Mouse (Mus musculus) activated CD4-positive, CD25-positive, alpha-beta regulatory T cell, adult 4 months (primary cell): Measurements from ENCODE around the gene Pnpo. TPM values are rescaled to one million over a fixed set of nuclear protein-coding genes. Genes with fewer than 3 reads are reported as not detected.

Source experiments
- ATAC-seq: one replicate; pipeline ENCODE4 v1.8.0; 2017
- polyA plus RNA-seq, 2 experiments: library from polyadenylated mRNA; unstranded; fragments of 100-300 nt; shearing (Covaris generic); gene quantifications; one replicate each; pipeline ENCODE4 v1.2.1; 2017

Pnpo gene
- polyA plus RNA-seq, 2 experiments from 2014 or later = 25.6 to 33.4 TPM

DNA sequence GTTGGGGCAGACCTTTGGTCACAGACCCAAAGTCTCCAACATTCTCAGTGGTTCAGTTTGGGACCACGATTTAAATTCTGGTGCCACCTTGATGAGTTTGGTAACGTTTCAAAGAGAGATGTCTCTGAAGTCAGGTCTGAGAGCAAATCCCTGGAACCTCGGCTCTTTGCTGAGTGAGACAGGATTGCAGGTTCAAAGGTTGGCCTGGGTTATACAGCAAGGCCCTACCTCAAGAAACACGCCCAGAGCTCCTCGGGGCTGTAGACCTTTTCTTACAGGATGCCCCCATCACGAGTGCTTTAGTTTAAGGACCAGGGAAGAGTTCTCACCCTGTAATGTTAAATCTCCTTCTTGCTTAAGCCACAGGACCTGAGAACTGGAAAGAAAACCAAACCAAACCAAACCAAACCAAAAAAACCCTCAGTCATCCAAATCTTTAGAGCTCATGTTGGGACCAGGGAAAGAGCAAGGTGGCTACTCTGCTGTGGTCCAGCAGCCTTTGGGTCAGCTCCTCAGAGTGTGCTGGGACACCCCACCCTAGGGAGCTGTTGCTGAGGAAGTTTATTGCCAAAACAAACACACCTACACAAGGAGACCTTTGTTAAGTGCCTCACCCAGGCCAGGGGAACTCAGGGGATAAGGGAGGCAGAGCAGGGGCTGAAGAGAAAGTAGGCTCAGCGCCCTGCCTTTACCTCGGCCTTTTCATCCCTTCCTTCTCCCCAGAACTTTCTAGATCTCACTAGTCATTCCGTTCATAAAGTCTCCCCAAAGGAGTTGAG is 7.7 kb downstream of the Pnpo start:
- no peak for ATAC-seq

DNA sequence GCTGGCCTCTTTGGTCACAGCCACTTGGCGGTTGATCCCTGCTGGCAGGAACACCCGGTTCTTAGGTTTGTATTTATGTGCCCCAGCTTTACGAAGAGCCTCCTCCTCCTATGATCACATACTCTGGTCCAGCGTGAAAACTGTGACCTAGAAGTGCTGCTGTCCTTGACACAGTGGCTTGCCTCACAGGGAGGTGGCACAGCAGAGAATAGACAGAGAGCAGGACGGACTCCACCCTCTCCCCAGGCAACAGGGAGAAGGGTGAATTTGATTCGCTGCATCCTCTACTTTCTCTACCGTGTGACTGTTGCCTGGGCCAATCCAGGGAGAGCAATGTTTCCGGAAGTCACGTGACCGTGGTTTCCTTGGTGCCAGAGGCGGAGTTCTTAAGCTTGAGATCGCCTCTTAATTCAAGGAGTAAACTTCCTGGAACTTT is 8.8 kb downstream of the Pnpo start:
- ATAC-seq = no peak

DNA sequence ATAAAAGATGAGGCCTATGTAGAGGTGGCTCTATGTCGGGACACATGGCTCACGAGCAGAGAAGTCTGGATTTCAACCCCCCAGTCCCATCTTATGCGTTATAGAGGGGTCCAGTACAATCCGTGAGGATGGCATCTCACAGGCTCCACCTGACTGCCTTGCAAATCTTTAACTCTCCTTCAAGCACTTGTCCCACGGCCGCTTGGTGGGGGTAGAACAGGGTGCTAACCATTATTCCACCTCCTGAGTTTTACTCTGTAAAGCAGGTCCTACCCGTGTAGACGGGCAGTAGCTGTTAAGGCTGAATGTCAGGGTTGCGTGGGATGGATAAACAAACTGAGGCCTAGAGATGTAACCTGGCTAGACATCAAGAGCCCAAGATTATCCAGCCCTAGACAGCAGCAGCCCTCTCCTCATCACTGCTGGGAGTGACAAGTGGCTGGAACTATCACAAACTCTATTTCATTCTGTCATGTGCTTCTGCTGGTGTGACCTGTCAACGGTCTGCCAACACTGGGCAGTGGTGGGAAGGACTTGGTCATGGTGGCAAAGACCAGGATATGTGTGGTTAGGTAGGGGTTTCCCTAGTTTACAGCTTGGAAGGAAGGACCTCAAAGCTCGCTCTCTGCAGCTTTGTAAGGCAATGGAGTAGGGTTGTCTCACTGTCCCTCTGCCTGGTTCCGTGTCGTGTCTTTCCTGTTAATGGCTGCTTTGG is 10.1 kb downstream of the Pnpo start:
- ATAC-seq = no peak

DNA sequence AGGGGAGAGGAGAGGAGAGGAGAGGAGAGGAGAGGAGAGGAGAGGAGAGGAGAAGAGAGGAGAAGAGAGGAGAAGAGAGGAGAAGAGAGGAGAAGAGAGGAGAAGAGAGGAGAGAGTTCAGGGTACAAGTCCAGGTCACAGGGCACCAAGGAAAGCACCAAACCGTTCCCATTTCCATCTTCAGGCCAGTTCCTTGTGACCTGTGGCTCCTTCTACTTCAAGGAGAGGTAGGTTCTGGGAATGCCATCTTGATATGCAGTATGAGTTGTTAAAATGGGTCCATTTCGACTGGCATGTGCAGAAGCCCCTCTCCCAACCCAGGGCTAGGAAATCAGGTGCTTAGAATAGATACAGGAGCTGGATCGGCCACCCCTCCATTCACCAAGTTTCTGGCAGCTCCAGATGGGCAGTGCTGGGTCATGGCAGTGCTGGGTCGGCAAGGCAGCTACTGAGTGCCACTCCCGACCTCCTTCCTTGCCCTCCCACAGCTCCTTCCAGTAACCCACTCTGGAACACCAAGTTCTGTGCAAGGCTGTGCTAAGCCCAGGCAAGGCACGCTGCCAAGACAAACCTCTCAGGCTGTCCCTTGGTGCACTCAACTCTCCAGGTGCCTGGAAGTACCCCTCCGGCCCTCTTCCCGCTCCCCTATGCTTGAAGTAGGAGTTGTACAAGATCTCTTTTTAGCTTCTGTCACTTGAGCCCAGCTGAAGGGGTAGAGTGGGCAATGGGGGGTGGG is 12.3 kb downstream of the Pnpo start:
- no peak for ATAC-seq

DNA sequence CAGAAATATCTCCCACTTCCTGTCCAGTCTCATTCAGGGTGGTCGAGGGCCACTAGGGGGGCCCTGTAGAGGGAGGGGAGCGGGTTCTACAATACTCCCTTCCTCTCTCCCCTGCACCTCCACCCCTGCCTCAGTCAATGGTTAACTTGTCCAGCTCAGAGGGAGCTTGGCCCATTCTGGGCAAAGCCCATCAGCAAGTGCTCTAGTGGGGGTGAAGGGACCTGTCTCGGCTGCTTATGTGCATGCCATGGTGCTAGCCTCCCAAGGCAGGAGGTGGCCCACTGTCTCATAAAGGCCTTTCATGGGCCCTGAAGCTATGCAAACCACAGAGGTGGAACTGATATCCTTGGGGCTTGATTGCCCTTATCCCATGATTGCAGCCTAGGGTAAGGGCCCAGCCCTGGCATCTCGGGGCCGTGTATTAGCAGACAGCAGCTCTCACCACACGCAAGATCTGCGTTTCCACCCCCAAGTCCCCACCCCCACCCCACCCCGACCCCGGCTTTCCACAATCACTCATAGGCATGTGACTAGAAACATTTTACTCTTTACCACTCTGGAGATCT is 13.9 kb downstream of the Pnpo start:
- no peak for ATAC-seq

DNA sequence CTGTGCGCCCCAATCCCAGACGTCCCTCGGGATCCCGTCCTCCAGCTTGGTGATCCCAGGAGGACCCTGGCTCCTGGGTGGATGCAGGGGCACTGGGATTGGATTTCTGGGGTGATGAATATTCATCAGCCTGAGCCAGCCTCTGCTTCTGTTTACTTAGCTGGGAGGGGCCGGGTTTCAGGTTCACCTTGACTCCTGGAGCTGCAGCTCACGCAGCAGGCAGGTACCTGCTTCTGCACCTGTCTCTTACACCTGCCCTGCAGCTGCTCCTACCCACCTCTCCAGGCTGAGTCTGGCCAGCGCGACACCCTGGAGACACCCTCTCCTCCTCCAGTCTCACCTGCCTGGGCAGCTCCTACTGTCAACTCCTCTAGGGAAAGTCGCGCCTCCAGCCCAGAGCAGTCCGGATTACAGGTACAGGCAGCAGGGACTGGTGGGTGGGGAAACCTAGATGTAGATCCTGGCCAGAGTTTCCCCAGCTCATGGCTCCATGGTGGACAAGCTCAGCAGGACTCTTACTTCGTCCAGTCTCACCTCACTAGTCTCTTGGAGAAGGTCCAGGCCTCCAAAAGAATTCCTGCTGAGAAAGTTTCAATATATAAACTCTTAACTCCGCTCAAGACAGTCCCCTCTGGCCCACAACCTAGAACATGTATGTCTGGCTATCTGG is 14.6 kb downstream of the Pnpo start:
- ATAC-seq = no peak

DNA sequence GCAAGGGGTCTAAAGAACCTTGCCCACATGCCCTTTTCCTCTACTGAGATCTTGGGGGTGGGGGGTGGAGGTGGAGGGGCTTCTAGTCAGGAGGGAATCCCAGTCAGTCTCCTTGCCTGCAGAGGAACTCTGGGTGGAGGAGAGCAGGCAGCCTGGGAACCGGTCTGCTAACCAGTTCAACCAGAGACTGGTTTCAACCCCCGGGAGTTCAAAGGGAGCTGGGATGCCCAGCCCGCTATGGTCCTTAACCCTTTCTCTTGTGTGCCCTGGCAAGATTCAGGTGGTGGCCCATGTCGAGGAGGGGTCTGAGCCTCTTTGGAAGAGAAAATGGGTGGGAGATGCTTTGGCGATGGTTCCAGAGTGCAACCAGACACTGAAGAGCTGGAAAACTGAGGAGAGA is 15.1 kb downstream of the Pnpo start:
- no peak for ATAC-seq

DNA sequence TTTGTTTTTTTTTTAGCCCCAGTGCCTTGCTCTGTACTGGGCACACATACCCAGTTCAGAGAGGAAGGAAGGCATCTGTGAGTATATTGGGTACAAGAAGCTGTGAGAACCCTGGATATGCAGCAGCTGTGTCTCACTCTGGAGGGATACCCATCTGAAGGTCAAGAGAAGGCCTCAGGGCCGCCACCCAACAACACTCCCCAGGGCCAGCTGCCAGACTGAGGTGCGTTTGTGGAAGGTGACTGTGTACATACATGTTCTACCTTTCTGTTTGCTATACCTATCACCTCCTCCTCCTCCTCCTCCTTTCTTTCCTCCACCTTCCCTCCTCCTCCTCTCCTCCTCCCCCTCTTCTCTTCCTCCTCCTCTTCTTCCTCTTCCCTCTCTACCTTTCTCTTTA is 15.7 kb downstream of the Pnpo start, which contains the start of gene Prr15l:
TSS of gene Prr15l (plus strand) at position 17 of the 400 bp plus-strand sequence.
- no peak for ATAC-seq

DNA sequence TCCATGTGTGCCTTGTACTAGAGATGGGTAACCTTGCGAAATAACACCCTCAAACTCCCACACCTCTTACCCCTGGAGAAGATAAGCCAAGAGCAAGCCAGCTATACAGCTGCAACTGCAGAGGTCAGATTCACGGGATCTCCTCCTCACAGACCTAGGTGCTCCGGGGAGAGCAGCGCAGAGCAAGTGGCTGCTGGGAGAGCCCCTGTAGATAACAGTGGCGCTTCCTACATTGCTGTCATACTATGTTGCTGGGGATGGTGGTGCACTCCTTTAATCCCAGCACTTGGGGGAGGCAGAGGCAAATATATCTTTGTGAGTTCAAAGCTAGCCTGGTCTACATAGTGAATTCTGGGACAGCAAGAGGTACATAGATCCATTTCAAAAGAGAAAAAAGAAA is 17.2 kb downstream of the Pnpo start:
- no peak for ATAC-seq

DNA sequence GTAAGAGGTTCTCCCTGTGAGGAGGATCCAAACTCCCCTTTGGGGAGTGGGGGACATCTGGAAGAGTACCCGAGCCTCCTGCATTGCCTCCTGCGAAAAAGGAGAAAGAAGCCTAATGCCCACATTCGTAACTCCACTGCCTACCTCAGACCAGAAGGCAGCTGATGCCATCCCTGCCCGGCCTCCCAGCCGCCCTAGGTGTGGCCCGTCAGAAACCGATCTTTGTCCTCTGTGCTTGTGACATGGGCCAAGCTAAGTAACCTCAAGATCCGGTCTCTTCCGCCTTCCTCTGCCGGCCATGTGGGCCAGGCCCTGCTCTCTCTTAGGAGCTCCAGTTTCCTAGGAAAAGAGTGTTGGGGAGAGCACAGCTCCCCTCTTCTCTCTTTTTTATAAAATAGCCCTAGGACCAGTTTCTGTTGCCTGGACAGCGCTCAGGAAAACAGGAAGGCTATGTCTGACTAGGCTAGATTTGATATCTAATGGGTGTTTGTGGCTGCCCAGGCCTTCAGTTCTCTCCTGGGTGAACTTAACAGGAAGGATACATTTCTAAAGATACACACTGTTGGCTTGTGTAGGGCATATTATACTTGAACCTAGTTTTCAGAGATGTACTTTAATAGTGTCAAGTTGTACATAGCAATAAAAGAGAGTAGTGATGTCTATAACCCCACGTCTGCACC is 18.2 kb downstream of the Pnpo start:
- no peak for ATAC-seq

DNA sequence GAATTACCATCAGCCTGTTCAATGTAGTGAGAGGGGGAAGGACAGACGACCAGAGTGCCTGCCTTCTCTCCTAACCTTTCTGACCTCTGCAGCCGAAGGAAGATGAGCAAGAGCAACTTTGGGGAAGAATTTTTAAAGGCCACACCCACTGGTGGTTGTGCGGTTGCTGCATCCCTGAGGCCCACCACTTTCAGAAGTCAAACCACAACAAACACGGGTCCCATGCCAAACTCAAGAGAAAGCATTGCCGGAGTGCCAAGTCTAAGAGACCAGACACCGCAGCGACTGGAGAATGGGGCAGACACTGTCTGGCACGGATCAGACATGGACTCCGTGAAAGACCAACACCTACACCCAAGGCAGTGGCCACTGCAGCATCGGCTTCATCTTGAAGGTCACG is 18.9 kb downstream of the Pnpo start:
- ATAC-seq = no peak

DNA sequence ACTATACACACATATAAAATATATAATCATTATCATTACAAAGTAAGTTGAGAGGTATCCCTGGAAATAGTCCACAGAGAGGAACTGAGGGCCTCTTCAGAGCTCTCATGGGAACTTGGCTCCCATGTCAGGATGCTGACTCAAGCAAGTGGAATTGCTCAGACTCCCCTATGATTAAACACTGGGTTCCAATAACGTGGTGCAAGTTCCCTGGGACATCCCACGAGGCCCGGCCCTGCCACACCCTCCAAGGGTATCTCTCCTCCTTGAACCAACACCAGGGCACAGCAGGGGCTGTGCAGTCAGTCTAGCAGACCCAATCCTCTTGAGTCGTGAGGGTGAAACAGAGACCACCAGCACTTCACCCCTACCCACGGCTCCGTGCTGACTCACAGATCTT is 24.8 kb downstream of the Pnpo start:
- ATAC-seq = no peak

DNA sequence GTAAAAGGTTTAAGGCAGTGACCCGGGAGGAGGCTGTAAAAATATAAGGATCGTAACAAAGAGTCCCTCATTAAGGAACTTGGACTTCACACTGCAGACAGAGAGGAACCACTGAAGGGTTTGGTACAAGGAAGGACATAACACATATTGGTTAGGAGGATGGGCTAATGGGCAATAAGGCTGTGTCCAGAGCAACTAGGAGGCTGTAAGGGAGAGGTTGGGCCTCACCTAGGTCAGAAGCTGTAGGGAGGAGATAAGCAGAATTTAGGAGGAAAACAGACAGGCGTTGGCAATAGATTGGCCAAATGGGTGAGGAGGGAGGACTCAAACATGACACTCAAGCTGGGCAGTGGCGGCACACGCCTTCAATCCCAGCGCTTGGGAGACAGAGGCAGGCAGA is 26.4 kb downstream of the Pnpo start:
- ATAC-seq = no peak

DNA sequence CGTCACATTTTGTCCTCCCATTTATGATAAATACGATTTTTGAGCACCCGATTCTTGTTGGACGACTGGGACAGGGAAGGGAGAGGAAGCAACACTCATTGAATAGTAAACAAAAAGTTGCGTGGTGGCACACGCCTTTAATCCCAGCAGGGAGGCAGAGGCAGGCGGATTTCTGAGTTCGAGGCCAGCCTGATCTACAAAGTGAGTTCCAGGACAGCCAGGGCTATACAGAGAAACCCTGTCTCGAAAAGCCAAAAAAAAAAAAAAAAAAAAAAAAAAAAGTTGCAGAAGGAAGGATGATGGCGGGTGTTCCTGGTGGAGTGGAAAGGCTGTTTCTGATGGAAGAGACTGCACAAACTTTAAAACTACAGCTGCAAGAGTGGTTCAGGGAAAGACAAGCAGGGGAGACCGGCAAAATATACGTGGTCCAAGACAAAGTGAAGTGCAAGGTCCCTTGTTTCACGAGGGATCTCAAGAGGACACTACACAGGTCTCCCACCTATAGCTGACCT is 26.8 kb downstream of the Pnpo start:
- no peak for ATAC-seq

DNA sequence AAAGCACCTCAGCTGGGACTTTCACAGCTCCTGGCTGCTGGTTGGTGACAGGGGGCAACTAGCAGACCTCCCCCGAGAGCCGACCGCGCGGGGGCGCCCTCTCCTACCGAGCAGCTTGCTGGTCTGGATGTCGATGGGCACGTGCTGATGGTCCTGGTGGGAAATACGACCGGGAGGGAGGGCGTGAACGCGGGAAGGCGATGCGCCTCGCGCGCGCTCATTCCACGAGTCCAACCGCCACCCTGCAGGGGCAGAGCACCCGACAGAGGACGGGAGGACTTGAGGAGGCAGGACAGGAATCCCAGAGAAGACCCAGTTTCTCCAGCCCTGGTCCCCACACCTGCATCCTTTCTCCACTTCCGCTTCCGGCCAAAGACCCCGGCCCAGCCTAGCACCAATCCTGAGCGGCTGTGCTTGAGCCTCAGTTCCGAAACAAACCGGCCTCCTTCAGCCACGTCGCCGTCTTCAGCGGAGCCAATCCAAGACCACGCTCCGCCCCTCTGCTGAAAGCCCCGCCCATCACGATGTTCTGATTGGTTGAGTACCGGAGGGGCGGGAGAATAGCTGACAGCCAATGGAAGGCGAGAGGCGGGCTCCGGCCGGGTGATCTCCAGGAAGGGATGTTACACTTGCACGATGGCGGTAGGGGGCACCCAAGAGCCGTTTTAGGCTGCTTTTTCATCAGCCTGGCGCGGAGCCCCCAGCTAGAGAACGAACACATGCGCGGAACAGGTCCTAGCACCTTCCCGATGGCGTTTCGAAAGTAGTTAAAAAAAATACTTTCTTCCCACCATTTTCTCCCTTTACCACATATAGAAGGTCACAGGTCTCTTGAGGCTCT is 27.5 kb downstream of the Pnpo start, which contains the start of gene Cdk5rap3:
TSS of gene Cdk5rap3 (minus strand) at position 453 of the 841 bp plus-strand sequence.
- peak; percentile 97 for ATAC-seq

DNA sequence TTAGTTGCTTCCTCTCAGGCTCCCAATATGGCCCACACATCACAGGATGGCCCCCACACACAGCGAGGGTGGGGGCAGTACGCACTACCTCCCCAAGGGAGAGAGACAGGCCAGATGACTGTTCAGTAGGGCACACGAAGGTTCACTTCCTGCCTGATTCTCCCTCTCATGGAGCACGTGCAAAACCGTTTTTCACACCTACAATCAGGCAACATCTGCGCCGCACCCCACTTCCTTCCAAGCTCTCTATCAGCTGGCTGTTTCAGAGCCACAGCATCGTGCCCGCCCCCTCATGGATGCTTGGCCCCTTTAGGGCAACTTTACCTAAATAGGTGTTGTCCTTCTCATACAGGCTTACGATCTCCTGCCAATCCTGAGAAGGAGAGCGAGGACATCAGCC is 31.1 kb downstream of the Pnpo start:
- ATAC-seq = peak; percentile 18

DNA sequence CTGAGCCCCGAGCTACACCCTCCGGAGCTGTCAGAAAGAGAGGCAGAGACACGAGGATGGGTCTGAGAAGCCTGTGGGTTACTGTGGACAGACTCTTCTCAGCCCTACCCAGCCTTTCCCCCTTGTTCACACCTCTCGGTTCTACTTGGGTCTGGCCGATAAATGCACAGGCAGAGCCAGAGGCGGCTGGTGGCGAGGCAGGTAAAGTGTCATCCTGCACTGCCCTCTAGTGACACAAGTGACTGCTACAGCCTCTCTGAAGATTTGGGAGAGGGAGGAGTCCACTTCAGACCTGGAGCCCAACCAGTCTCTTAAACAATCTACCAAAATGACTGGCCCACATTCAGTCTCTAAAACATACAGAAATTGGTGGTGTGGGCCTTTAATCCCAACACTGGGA is 33.8 kb downstream of the Pnpo start:
- peak; percentile 68 for ATAC-seq

DNA sequence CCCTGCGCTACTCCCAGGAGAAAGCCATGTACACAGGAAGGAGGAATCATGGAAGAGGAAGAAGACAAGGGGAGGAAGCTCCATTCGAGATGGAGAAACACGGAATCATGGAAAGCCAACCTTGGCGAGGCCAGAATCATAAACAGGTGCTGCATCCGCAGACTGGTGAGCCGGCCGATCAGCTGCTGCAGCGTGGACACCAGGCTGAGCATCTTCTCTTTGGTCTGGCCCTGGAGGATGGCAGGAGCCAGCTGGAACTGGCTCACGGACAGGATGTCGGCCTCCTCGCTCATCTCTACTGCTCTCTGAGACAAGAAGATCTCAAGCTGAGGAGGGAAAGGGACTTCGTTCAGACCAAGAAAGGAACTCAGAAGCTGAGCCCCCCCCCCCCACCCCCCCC is 35.2 kb downstream of the Pnpo start:
- no peak for ATAC-seq

DNA sequence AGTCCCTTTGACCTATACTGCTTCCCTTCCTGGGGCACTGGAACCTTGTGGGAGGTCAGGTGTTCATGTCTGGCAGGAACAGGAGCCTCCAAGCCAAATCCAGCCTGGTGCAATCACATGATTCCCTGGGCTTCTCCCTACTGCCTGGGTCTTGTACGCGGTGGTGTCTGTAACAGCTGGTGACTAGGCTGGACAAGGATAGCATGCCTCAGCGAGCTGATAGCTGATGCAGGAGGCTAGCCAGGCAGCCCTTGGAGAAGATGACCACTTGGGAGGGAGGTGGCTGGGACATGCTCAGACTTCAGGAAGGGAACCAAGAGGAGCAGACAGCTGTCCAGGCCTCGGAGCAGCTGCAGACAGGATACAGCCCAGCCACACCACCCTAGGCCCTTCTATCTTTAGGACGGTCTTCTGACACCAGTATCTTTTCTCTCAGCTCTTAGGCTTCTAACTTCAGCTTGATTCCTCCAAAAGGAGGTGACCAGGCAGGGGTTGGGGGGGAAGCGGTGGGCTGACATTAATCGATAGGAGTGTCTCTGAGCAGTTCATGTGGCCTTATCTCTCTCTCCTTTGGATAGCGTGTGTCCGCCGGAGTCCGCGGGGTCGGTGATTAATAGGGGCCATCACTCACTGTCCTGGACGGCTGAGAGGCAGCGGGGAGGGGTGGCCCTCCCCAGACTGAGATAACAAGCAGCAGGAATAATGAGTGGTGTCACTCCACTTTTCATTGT is 37.2 kb downstream of the Pnpo start:
- ATAC-seq = no peak
